Mouse (Mus musculus) 3T3-L1 (cell line): ENCODE results near the gene Gm7029.
A peak's percentile ranks its signal among the peaks of the same experiment; 100 is the strongest.
"Not testable (repeated sequence)": the region's sequence is repeated elsewhere in the genome, so short reads cannot be mapped to it uniquely, and the experiment has no call there.

Source experiments
- DNase-seq: peaks from one replicate; pipeline ENCODE4 v3.0.0-alpha.2; 2015; ENCODE audit warnings: low read depth, low spot score

Gm7029 gene

DNA sequence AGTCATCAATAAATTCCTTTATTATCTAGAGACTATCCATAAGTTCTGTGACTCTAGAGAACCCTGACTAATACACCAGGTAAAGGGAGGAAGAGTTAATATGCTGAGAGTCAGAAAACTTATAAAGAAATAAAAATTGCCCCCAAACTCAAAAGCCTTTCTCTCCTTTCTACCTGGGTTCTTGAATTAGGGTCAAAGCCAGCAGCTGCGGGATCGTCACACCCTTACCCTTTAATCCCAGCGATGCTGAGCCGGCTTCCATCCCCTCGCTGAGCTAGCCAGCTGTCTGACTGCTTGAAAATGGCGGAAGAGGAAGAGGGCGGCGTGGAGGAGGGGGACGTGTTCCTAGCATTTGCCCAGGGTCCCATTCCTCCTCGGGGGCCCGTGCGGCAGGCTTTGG is at the start of gene Gm7029:
Gene Gm7029, plus strand, starts transcription at position 301 of the 400 bp plus-strand sequence.
- not testable (repeated sequence) for DNase-seq

DNA sequence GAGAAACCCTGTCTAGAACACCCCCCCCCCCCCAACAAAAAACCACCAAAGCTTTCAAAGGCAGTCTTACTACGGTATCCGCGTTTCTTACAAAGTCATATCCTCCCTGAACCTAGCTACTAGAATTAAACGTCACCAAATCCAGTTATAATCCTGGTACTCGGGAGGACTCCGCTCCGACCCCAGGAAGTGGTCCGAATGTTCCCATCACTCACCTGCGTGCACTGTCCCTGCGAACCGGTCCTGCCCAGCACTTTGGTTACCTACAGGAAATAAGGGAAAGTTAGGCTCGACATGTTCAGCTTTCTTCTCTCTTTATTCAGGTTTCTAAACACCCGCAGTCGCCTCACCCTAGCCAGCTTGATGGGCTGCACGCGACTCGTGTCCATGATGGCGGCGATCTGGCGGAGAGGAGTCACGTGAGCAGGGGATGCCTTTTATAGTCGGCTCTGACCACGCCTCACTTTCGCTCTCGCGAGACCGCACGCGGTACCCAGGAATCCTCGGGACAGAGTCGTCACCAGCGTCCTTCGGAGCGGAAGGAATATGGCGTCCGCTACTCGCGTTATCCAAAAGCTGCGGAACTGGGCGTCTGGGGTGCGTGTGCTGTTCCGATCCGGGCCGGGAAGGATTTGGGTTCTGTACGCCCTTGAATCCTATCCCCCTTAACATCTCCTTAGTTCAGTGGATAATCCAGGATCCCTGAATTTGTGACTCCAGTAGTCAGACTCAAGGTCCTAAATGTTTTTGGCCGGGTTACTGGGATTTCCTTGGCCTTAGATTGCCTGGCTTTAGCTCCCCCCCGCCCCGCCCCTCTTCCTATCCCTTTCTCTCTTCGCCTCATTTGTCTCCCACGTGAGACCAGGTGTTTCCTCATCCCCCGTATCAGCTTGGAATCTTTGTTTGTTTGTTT is 49.3 kb upstream of the Gm7029 start, which contains the start of the genes Rps28 and Ndufa7:
Gene Rps28, minus strand, starts transcription at position 479 of the 913 bp plus-strand sequence.
Gene Ndufa7, plus strand, starts transcription at position 489 of the 913 bp plus-strand sequence.
- DNase-seq, result peak; percentile 97

DNA sequence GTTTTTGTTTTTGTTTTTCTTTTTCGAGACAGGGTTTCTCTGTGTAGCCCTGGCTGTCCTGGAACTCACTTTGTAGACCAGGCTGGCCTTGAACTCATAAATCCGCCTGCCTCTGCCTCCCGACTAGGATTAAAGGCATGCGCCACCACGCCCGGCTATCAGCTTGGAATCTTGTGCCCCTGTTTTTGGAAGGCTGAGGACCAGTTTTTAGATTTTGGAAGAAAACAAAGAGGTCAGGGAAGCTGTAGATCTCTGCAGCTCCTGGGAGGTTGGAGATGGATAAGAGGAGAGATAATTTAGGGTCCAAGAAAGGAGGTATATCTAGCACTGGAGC is 48.7 kb upstream of the Gm7029 start:
- DNase-seq, result peak; percentile 17

DNA sequence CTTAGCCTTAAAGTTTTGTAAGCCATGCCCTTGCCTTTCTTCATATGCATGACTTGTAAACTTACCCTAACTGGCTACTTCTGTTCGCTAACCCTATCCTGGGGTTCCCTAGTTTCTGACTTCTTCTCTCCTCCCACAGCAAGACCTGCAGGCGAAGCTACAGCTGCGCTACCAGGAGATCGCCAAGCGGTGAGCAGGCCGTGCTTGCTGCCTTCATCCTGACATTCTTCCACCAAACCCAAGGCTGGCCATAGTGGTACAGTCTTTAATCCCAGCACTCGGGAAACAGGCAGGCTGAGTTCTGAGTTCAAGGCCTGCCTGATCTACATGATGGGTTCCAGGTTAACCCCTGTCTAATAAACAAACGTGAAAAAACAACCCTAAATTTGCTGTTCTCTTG is 48.2 kb upstream of the Gm7029 start:
- peak; percentile 20 for DNase-seq

DNA sequence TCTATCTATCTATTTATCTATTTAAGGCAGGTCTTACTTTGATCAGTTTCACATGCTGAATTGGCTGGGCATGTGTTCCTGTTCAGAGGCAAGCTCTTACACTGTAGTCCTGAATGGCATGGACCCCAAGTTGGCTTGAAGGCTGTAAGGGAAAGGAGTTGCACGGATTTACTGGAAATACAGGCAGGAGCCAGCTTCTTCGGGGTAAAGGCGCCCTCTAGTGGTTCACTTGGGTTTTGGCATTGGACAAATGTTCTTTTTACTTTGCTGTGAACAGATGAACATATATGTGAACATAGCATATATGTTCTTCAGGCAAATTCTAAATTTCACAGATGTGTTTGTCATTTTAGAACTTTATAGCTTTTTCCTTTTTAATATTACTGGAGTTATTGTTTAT is 46.8 kb upstream of the Gm7029 start:
- peak; percentile 90 for DNase-seq

DNA sequence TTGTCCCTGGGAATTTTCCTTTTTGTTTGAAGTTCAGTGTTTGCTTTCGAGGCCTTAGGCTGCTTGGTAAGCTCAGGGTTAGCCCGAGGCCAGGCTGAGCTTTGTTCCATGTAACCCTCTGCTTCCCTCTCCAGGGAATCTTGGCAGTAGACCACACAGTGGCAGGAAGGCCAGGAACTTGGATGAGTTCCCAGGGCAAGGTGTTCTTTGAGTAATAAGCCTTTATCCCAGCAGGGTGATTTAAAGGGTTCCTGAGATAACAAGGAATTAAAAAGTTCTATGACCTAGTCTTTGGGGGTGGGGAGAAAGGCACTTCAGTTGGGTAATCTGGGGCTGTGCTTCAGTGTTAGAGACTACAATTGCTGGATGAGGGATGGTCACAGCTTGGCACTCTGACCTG is 44.7 kb upstream of the Gm7029 start:
- DNase-seq, result peak; percentile 45

DNA sequence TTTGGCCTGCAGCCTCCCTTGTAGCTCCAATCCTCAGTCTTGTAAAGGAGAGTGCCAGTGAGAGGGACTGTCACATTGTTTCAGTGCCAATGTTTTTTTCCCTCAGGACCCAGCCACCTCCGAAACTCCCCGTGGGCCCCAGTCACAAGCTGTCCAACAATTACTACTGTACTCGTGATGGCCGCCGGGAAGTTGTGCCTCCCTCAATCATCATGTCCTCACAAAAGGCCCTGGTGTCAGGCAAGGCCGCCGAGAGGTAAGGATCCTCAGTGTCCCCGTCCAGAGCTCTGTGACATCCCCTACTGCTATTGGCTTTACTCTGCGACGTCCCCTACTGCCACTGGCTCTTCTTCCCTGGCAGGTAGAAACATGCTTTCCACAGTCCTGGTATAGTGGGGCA is 44.1 kb upstream of the Gm7029 start:
- DNase-seq, result no peak

DNA sequence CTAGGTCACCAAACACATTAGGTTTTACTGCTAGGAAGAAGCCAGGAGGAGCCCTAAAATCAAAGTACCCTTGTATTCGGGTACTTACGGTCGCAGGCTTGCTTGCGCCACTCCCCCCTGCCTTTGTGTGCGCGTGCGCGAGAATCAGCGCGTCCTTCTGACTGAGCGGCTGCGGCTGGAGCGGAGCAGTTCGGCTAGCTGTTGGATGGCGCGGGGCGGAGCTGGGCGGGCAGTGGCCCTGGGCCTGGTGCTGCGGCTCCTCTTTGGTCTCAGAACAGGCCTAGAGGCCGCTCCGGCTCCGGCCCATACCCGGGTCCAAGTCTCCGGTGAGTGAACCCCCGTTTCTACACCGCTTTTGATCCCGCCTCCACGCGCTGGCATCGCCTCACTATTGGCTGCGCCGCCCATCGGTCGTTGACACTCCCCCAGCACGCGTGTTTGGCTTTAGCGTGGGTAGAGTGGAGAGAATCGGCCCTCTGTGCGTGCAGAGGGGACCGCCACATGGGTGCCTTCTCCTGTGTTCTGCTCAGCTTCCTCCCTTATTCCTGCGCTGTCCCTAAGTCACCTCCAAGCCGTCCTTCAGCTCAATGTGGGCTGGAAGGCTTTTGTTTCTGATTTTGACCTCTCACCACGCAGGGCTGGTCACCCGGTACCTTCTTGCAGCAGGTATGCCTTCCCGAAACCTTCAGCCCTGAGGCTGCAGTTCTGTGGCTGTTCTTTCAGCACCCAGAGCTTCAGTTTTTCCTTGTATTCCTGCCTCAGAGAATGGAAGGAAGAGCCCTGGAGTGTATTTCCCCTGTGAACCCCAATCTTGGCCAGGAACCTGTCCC is 30.5 kb upstream of the Gm7029 start, which contains the start of gene Cd320:
Gene Cd320, plus strand, starts transcription at position 126 of the 830 bp plus-strand sequence.
- peak; percentile 96 for DNase-seq

DNA sequence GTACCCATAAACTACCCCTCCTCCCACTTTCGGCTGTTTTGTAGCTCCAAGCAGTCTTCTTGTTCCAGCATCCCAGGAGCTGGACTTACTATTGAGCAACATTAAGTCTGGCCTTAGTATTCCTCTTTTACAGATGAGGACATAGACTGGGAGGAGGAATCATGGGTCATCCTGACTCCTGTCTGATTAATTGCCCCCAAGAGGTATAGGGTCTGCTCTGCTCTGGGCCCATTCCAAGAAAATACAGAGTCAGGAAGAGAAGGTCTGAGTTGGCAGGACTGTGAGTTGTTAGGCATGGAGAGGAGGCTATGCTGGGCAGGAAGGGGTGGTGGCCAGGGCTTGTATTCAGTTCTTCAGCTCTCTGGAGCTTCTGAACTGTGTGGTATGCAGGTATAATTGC is 29.4 kb upstream of the Gm7029 start:
- peak; percentile 21 for DNase-seq

DNA sequence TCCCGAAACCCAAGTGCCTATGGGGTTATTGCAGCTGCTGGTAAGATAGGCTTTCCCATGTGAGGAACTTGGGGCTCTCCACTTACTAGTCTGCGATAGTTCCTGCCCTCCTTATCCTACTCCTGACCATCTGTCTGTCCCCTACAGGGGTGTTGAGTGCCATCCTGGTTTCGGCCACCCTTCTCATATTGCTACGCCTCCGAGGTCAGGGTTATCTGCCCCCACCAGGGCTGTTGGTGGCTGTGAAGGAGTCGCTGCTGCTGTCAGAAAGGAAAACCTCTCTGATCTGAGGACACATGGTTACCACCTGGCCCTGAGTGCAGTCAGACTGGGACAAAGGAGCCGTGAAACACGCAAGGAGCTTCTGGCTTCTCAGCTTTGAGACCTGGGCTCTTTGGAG is 25.5 kb upstream of the Gm7029 start:
- no peak for DNase-seq

DNA sequence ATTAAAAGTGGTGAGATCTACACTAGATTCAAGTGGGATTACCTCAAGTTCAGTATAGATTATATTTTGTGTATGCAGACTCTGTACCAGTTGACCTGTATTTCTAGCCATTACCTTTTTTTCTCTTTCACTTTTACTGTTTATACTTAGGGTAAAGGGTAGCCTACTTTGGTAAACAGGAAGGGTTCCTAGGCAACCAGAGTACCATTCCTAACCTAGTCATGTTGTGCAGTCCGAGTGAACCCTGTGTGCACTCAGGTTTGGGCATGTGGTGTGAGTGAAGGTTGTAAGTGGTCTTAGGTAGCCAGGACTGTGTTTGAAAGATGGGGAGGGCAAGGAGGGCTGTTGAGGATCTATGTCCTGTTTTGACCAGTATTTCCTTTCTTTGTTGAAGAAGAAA is 22.3 kb upstream of the Gm7029 start:
- DNase-seq, result no peak

DNA sequence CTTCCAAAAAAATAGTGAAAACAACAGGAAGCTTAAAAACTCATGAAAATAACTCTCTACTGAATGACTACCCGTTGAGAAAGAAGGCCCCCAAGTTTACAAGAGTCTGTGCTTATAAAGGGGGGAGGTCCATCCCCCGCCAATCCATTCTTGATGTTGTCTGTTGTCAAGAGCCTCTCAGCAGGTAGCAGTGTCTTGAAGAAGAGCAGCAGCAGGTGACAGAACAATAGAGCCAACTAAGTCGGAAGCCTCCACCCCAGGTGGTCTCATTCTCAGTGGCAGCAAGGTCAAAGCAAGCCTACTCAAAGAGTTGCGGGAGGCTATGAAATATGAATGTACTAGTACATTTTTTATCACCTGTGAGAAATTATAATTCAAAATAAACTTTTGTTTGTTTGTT is 15.8 kb upstream of the Gm7029 start:
- DNase-seq, result no peak

DNA sequence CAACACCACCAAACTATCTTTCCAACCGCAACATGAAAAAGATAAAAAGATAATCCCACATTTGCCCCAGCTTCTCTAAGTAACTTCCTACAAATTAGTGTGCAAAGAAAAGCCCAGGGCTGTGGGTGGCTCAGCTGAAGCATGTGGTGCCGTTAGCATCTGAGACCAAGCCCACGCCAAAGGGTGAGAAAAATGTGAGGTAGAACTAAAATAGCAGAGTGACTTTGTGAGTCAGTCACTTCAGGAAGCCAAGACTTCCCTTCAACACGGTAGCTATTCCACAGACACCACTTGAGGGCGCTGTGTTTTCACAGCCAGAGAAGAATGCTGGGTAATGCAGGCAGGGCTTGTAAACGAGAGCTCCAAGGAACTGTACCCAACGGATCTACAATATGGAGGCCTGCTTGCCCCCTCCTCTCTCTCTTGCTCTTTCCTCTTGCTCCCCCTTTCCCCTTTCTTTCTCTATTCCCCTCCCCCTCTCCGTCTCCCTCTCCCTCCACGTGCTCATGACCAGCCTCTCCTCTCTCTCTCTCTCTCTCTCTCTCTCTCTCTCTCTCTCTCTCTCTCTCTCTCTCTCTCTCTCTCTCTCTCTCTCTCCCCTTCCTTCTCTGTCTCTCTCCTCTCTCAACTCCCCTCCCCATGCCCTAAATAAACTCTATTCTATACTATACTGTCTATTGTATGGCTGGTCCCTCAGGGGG is 8.2 kb upstream of the Gm7029 start:
- DNase-seq, result peak; percentile 59

DNA sequence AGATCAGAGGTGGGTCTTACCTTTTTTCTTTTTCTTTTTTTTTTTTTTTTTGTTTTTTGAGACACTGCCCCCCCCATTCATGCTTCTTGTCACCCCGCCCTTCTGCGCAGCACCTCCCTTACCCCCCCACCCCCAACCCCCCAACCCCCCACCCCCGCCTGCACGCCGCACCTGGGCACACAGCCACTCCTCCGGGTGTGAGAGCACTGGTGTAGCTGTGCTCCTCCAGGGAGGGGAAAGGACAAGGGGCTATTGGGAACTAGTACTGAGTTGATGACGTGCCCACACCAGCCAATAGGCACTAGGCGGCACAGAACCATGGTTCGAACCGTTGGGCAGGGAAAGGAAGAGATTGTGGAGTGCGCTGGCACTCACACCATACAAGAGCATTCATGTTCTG is 774 bp downstream of the Gm7029 start:
- DNase-seq, result no peak

DNA sequence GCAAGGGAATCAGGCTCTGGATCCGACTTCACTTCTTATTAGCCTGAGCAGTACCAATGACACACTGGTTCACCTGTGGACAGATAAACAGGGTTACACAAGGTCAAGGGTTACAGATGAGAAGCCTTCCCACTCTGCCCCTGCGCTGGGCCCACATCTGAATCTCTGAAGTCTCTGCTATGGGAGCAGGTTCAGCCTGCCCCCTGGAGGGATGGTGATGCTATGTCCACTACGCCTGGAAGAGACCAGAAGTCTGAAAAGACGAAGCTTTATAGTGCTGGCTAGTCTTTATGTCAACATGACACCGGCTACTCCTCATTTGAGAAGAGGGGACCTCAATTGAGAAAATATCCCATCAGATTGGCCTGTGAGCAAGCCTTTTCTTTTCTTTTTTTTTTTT is 2.2 kb downstream of the Gm7029 start:
- peak; percentile 57 for DNase-seq

DNA sequence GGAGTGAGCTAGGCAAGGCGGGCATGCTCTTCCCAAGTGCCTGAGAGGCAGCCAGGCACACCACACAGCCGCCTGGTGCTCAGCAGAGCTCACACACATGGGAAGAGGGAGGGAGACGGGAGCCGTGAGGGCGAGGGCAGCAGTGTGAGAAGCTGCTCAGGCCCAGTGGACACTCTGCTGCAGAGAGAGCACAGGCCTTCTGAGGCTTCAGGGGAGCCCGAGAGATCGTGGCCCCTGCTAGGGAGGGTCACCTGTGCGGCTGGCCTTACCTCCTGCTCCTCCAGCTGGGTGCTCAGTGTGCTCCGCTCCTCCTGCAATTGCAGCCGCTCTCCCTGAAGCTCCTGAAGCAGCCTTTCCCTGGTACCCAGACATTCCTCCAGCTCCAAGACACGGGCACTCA is 10.7 kb downstream of the Gm7029 start:
- DNase-seq, result not testable (repeated sequence)

DNA sequence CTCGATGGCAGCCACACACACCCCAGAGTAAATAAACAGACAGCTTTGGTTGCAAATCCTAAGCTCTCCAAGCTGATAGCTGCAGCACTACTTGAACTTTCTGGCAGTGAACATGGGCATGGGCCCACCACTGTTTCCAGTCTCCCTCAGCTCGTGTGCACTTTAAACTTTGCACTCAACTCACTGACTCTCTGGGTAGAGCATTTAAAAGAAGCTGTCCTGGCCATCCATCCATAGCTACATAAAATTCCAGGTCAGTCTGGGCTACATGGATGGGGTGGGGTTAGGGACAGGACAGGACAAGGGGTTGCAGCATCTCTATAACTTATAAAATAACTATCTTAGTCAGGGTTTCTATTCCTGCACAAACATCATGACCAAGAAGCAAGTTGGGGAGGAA is 14.2 kb downstream of the Gm7029 start:
- not testable (repeated sequence) for DNase-seq

DNA sequence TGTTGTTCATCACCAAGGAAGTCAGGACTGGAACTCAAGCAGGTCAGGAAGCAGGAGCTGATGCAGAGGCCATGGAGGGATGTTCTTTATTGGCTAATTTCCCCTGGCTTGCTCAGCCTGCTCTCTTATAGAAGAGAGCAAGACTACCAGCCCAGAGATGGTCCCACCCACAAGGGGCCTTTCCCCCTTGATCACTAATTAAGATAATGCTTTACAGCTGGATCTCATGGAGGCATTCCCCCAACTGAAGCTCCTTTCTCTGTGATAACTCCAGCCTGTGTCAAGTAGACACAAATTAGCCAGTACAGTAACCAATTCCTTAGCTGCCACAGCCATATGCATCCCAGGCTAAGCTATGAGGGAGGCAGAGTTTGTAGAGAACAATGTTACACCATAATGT is 14.6 kb downstream of the Gm7029 start:
- DNase-seq, result not testable (repeated sequence)

DNA sequence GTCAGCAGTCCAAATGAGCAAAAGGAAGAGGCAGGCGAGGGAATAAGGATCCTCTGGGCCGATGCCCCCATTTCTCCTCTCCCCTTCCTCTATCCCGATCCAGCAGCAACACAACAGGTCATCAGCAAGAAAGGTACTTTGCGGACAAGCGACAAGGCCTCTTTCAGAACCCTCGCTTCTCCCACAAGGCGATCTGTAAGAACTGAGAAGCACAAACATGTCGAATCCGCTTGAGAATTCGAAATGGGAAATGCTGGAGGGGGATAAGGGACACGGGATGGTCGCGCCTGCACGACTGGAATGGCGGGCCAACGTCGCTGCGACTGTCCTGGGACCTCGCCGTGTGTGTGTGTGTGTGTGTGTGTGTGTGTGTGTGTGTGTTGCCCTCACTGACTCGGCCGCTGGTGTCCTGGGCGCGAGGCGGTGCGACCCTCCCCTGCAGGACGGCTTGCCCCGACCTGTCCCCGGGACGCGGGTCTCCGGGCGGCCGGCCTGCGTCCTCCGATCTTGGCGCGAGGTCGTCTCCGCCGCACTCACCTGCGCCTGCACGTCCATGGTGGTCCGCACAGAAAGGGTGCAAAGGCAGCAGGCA is 16.4 kb downstream of the Gm7029 start:
- DNase-seq, result not testable (repeated sequence)

DNA sequence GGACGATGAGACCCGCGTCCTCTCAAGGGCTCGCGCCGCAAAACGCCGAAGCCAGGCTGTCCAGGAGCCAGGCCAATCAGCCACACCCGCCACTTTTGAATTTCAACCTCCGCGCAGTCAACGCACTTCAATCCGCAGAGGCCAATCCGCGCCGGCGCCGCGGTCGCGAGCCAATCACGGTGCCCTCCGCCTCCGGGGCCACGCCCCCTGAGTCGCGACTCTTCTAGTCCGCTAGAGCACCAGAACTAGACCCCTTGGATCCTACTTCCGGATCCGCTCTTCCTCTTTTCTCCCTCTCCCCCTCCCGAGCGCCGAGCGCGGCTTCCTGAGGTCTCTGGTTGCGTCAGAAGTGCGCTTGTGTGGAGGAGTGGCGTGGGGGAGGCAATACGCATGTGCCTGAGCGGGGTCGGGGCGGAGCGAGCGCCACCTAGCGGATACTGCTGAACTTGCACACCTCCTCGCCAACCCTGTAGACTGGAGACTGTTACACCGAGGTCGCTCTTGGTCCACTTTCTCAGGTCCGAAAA is 17.0 kb downstream of the Gm7029 start, which contains the start of gene Kifc1:
Gene Kifc1, minus strand, starts transcription at position 129 of the 527 bp plus-strand sequence.
- DNase-seq, result peak; percentile 100

DNA sequence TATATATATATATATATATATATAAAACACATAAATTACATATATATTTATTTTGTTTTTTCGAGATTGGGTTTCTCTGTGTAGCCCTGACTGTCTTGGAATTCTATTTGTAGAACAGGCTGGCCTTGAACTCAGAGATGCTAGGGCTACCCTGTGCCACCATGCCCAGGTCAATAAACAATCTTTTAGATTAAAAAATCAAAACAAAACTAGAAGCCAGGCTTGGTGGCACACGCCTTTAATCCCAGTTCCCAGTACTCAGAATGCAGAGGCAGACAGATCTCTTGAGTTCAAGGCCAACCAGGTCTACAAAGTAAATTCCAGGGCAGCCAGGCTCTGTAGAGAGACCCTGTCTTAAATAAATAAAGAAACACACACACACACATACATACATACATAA is 17.7 kb downstream of the Gm7029 start:
- DNase-seq, result no peak
